Mouse (Mus musculus) kidney, adult 11 months (tissue): ENCODE measurements at regions not wholly inside any gene's neighbourhood (a gene's known extent, or its start where the extent isn't known, plus 50 kb on each side); places are given as distances from the start of the nearest gene placed in this dataset.
A peak's percentile ranks its signal among the peaks of the same experiment; 100 is the strongest.
"Not testable (repeated sequence)": the region's sequence is repeated elsewhere in the genome, so short reads cannot be mapped to it uniquely, and the experiment has no call there.

ENCODE experiments used
- DNase-seq: peaks from one replicate; pipeline ENCODE4 v3.0.0; 2022

DNA sequence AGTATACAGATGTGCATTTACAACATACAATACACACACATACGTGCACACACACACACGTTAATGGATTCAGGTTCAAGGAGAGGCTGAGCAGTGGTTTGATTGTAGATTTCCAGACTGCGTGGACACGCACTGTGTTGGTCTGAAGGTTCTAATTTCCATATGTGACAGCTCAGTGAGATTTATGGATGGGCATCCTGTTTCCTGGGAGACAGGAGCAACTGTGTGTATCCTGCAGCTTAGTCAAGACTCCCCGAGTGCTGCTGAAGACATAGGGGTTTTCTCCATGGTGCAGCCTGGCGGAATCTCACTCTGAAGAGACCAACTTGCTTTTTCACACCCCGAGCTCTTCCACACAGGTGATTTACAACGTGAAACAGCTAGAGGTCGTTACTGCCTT, 119.3 kb upstream of the Foxk1 start:
- DNase-seq, result no peak

DNA sequence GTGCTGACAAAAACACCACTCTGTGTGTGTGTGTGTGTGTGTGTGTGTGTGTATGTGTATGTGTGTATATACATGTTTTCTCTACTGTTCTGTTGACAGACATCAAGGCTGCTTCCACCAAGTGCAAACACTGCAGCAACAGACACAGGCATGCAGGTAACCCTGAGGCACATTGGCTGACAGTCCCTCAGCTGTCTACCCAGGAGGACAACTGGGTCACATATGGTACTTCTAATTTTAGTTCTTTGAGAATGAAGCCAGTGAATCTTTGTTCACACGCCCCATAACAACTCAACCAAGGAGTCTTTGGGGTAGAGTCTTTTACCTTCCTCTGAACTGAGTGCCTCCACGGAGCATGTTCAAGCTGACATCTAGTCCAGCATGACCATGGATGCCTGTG, 113.3 kb upstream of the Foxk1 start:
- no peak for DNase-seq

DNA sequence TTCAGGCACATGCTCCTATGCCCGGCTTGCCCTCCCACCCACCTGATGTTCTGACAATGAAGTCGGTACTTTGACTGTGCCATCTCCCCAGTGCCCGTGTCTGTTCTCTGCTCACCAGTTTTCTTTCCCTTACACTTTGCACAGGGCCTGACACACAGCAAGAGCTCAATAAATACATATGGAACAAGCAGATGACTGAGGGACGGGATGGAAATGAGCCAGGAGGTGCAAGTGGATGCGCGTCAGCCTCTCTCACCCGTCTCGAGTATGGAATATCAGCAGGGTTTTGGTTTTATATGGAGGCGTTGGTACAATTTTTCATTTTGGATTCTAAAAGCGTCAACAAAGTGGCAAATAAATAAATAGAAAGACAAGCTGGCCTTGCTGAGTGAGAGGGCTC, 109.8 kb upstream of the Foxk1 start:
- DNase-seq, result no peak

DNA sequence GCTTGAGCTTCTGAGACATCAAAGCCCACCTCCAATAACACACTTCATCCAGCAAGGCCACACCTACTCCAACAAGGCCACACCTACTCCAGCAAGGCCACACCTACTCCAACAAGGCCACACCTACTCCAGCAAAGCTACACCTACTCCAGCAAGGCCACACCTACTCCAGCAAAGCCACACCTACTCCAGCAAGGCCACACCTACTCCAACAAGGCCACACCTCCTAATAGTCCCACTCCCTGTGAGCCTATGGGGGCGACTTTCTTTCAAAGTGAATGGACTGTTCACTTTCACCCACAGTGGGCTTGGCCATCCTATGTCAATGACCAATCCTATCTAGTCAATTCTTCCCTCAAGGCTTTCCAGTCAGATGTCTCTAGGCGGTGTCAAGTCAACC, 104.9 kb upstream of the Foxk1 start:
- DNase-seq, result not testable (repeated sequence)

DNA sequence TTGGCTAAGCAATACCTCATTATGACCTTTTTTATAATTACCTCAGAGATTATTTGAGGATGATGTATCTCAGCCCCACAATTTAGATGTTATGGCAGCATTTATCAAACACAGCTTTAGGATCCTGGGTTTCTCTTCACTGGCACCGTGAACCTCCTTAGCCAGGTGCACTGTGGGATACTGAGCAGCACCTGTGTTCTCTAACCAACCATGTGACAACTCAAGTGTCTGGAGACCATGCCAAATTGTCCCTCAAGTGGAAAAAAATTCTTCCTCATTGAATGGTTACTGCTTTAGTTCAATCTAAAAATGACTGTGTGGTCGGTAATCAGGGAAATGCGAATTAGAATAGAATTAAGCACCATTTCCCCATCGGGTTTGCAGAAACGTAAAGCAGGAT, 101.7 kb upstream of the Foxk1 start:
- no peak for DNase-seq

DNA sequence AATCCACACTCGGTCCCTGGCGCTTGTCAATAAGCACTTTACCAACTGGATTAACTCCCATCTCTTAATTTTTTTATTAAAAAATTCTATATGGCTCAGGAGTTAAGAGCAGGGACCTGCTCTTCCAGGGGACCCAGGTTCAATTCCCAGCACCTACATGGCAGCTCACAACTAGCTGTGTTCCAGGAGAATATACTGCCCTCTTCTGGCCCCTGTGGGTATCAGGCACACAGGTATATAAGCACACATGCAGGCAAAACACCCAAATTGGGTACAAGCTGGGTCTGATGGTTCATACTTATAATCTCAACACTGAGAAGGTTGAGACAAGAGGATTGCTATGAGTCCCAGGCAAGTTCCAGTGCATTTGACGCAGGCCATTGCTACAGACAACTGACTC, 92.8 kb upstream of the Foxk1 start:
- DNase-seq, result no peak

DNA sequence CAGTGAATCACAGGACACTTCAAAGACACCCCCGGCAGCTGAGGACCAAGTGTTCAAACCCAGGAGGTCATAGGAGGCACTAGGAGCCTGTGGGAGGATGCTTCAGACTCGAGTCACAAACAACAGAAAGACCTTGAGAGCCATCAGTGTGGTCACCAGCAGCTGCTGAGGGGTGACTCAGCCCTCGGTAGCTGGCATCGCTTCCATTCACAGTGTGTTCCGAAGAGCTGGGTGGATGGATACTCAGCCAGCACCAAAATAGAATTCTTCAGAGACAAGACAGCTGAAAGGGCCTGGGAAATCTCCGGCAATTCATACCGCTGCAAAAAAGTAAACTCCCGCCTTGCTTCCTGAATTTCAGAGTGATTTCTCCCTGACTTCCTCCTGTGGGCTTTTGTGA, 87.4 kb upstream of the Foxk1 start:
- no peak for DNase-seq

DNA sequence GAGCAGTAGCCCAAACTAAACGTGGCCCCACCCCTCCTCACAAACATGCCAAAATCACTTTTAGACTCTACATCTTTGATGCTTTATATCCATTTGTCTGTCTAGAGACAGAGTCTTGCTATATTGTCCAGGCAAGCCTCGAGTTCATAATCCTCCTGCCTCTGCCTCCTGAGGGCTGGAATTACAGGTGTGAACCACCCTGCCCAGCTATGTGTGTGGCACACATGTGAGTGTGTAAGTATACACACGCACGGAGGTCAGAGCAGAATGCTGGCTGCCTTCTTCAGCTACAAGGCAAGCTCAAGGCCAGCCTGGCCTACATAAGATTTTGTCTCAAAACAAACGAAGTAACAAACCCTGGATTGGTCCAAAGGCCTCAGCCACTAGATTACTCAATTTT, 86.8 kb upstream of the Foxk1 start:
- DNase-seq, result no peak

DNA sequence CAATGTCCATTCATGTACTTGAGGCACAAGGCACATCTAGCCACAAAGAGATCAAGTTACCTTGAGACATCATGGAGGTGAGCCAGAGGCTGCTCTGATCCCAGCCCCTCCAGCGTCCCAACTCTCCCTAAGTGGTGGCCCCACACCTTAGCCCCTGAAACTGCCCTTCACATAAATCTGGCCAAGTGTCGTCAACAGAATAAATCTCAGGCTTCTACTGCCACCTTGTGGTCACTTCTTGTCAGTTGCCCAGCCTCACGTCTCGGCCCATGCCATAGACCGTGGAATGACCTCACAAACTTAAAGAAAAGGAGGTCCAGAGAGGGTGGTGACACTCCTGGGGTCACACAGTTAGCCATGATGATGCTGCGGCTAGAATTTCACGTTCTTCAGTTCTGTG, 82.0 kb upstream of the Foxk1 start:
- peak; percentile 30 for DNase-seq

DNA sequence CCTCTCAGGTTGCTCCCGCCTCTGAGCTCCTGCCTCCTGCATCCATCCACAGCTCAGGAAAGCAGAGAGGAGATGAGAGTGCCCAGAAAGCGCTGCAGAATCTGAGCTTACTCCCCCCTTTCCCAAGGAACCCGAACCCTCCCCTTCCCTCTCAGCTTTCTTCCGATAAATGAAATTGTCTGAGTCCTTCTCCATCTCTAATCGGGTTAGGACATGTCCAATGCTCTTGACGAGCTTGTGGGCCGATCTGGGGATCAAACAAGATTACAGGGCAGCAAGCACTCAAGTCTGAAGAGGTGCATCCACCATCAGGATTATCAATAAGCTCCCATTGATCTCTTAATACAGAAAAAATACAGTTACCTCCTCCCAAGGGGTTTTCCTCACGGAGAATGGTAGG, 80.0 kb upstream of the Foxk1 start:
- no peak for DNase-seq

DNA sequence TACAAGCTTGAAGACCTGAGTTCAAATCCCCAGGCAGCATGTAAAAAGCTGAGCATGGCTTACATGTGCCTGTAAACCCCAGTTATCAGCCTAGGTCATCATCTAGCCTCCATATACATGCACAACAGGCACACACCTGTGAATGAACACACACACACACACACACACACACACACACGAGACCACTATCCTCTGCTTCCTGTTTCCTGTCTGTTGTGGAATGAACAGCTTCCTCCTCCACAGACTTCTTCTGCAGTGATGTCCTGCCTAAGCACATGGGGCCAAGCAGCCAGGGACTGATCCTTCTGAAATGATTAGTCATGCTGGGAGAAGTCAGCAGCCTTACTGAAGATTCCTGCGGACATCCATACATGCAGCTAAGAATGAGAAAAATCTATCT, 76.4 kb upstream of the Foxk1 start:
- no peak for DNase-seq

DNA sequence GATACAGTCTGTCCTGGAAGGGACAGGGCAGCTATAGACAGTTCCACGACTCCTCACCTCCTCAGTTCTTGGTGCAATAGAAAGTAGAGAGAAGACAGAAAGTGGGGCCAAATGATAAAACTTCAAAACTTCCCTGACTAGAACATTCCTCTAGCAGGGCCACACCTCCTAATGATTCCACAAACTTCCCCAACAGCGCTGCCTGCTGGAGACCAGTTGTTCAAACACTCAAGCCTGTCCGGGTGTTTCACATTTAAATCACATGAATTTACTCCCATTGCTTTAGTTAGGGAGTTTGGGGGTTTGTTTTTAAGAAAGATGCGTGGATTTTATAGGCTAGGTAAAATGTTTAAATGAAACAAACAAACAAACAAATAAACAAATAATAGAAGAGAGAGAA, 75.7 kb upstream of the Foxk1 start:
- no peak for DNase-seq

DNA sequence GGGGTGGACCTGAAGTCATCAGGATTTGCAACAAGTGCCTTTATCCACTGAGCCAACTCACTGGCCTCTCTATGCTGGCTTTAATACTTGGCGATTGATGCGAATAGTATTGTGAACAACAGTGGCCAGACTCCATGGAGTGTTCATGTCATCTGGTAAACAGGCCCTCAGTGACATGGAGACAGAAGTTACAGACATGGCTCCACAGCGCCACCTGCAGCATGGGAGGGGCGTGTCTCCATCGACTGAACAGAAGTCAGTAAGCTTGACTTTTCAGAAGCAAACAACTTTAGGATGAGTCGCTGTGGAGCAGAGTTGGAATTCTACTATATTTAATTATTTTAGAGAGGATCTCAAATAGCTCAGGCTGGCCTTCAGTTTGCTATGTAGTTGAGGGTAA, 74.0 kb upstream of the Foxk1 start:
- no peak for DNase-seq

DNA sequence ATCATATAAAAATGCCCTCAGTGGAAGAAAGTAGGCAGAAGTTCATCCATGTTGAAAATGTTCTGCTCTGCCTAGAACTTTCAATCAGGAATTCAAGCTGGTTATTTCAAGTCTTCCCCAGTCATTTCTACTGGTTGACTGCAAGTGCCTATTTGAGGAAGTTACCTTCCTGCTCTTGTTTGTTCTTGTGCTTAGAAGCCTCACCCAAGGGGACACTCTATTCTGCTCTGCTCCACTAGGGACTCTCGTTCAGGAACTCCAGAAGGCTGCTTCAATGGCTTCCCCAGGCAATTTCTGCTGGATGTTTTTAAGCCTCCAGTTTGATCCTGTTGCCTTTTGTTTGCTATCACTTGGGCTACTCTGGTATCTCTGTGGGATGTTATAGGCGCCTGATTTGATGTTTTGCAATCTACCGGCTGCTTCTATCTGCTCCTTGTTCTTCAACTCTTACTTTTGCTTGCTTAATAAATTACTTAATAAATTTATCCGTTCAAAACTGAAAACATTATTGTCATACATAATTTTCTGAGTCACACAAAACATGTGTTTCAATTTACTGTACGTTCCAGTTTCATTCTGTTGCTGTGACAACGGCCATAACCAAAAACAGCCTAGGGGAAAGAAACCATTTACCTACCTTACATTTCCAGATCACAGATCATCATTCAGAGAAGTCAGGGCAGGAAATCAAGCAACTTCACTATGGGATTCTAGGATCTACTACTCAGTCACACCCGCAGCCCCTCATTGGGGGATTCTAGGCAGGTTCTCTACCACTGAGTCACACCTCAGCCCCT, 71.4 kb upstream of the Foxk1 start:
- no peak for DNase-seq

DNA sequence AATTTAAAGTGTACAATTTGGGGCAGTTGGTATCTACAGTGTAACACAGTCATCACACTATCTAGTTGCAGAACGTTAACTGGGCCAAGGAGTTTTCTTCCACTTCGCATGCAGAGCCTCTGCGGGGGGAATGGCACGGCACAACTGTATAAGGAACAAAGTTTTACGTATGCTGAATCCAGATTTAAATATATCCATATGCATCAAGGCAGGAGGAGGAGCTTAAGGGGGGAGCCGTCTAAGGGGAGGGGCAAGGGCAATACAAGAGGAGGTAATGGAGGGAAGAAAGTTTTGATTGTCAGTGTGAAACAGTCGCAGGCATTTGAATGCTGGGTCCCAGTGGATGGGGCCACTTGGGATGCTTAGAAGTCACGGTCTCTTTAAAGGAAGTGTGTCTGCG, 68.6 kb upstream of the Foxk1 start:
- no peak for DNase-seq

DNA sequence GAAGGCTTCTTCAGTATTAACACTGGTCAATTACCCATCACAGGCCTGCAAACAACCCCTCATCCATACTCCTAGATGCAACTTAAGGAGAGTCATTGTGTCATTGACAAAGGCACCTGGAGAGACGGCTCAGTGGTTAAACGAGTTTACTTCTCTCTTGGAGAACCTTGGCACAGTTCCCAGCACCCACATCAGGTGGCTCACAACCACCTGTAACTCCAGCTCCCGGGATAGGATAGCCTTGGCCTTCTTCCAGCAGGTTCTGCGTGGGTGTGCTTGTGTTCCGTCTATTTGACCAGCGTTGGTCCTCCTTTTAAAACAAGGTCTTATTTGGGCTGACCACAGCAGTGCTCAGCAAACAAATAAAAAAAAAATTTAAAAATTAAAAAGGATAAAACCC, 63.9 kb upstream of the Foxk1 start:
- no peak for DNase-seq

DNA sequence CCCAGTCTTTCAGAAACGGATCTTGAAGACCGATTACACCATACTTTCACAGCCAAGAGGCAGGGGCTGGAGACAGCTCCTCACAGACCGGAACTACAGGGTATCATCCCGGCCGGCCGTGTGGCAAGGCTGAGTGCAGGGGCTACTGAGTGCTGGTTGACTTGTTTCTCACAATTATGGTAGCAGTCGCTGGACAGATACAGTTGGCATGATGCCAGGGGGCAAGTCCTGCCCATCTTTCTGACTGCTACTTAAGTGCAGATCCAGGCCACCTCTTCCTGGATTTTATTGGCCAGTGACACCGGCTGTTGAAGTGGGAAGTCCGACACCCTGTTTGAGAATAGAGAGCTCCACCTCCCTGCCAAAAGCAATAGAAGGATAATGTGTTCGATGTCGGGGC, 63.2 kb upstream of the Foxk1 start:
- no peak for DNase-seq

DNA sequence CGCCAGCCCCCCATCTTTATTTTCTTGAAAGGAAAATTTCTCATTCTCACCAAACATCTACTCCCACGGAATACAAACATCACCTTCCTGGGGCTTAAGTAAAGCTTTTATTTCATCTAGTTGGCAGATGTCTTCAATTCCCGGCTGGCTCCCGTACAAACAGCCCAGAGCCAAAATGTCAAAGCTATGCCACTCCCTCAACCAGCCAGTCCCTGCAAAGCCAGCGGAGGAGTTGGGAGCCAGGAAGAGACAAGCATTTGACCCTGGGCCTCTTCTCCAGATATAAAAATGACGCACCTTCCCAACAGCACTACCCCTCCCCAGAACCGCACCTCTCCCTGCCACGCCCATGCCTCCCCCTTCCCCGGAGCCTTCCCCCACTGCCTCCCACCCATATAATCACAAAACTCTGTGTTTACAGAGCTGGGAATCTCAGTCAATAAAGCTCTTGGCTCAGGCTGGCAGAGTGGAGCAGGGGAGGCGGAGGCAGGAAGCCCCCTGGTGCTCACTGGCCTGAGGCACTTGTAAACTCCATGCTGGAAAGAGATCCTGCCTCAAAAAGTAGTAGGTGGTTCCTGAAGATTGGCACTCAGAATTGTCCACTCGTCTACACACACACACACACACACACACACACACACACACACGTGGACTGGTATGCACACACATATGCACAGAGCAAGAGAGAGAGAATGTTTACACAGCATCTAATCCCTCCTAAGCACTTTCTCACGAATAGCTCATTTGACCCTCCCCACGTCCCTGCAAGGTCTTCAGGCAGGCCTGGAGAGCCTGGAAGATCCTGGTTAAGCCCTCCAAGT, 60.9 kb upstream of the Foxk1 start:
- no peak for DNase-seq

DNA sequence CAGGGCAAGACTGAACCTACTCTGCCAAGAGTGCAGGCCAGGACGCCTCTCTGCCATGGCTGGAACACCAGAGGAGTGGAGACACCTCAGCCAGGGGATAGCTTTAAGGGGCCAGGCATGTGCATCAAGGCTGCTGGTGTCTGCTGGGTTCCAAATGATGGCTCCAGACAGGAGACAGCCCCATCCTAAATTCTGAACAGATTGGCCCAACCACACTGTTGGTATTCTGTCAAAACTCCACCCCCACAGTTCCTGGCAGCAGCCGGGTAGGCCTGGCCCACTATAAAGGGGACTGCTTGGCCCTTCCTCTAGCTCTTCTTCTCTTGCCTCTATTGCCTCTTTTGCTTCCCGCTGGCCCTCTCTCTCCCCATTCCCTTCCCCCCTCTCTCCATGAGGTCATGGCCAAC, 60.3 kb upstream of the Foxk1 start:
- no peak for DNase-seq

DNA sequence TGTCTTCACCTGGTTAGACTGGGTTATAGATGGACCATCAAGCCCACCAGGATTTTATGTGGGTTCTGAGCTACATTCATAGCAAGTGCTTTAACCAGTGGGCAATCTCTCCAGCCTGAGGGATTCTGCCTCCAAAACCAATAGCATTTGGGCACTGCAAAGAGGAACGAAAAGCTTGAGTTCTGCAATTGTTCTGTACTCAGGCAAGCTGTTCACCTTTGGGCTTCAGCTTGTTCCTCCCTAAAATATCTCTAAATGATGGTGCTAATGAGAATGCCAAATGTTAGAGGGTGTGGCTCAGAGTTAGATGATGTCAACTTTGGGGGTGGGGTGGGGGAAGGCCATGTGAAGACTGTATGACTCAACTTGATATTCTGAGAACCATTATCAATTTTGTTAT, 54.8 kb upstream of the Foxk1 start:
- DNase-seq, result no peak

DNA sequence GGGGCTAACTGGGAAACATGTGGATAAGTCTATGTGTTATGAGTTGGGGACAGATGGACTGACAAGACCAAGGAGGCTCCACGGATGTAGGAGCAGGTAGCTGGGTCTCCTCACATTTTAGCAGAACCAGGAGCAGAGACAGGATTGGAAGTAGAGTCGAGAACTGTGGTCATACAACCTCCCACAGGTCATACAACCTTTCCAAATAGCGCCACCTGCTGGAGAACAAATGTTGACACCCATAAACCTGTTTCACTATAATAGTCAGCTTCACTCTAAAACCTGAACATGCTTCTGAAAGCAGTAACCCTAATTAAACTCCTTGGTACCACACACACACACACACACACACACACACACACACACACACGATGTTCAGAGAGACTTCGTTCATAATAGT, 50.7 kb upstream of the Foxk1 start:
- DNase-seq, result no peak
